Mouse (Mus musculus) forebrain, embryonic 11.5 days (tissue): ENCODE data around the gene Knl1. TPM values are rescaled to one million over a fixed set of nuclear protein-coding genes. Genes with fewer than 3 reads are reported as not detected.

Source experiments
- ATAC-seq: fragments of 200-750 bp; cut with Nextera tagmentation; replicated peaks from 2 replicates; pipeline ENCODE4 v1.8.0; 2017; ENCODE audit warnings: moderate TSS enrichment; ENCODE audit not compliant: low FRiP score
- DNase-seq: peaks from one replicate; pipeline ENCODE4 v3.0.0-alpha.2; 2017; ENCODE audit warnings: low spot score
- H3K27ac ChIP-seq: fragments of 300-500 bp; sonication (generic); 2 replicates; pipeline ENCODE4 v1.5.1; 2014; ENCODE audit warnings: low read depth, low read length
- H3K27me3 ChIP-seq: fragments of 300-500 bp; sonication (generic); 2 replicates; pipeline ENCODE4 v1.6.1; 2014; ENCODE audit warnings: mild to moderate bottlenecking, low read length, mixed read lengths; ENCODE audit not compliant: control insufficient read depth, insufficient read depth
- H3K36me3 ChIP-seq: fragments of 300-500 bp; sonication (generic); 2 replicates; pipeline ENCODE4 v1.6.1; 2014; ENCODE audit warnings: mild to moderate bottlenecking, low read length, moderate library complexity, mixed read lengths; ENCODE audit not compliant: control insufficient read depth, insufficient read depth
- H3K4me1 ChIP-seq: fragments of 300-500 bp; sonication (generic); replicated peaks from 2 replicates; pipeline ENCODE4 v1.6.1; 2014; ENCODE audit warnings: low read length, mixed read lengths; ENCODE audit not compliant: control insufficient read depth, insufficient read depth
- H3K4me2 ChIP-seq: fragments of 300-500 bp; sonication (generic); 2 replicates; pipeline ENCODE4 v1.6.1; 2014; ENCODE audit warnings: low read depth, mild to moderate bottlenecking, low read length, moderate library complexity, mixed read lengths; ENCODE audit not compliant: severe bottlenecking
- H3K4me3 ChIP-seq: fragments of 300-500 bp; sonication (generic); 2 replicates; pipeline ENCODE4 v1.5.1; 2014; ENCODE audit warnings: low read depth, low read length
- H3K9ac ChIP-seq: fragments of 300-500 bp; sonication (generic); 2 replicates; pipeline ENCODE4 v1.6.1; 2014; ENCODE audit warnings: low read length
- H3K9me3 ChIP-seq: fragments of 300-500 bp; sonication (generic); 2 replicates; pipeline ENCODE4 v1.6.1; 2016; ENCODE audit warnings: low read length, mixed read lengths; ENCODE audit not compliant: control insufficient read depth
- WGBS: fragments of 180-500 bp; shearing (Covaris S2); extraction: QIAGEN DNeasy Blood & Tissue Kit; methylation state at CpG from one replicate; pipeline ENCODE4 v1.1.7; 2014; 5-methylcytosine and 5-hydroxymethylcytosine counted together
- polyA plus RNA-seq: library from polyadenylated mRNA; unstranded; fragments of >200 nt; fragmentation: Nextera tagmentation; extraction: Ambion mirVana; gene quantifications from 2 replicates; pipeline ENCODE4 v1.2.1, GENCODE M21; 2014

Knl1 gene
- polyA plus RNA-seq, 1 experiment from 2014 or later: 69.4 TPM

DNA sequence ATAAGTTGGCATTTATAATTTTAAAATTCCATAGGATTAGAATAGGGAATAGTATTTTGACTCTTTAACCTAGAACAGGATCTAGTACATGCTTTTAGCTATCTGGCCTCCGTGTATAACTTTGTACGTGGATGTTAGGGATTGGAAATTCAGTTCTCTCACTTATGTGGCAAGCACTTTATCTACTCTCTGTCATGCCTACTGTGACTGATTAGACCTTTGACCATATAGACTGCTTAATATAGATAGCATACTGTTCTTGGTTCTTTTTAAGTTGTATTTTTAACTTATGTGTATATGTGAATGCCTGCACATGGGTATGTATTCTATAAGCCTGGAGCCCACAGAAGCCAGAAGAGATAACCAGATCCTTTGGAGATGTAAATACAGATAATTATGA is 13.2 kb downstream of the Knl1 start:
- Histone ChIP-seq H3K27me3 (no peaks in the 10 kb centered on the region), H3K27ac (no peak overlapping the region), H3K9ac (no peak overlapping the region), H3K9me3 (no peaks in the 10 kb centered on the region), H3K4me1 (no peaks in the 10 kb centered on the region), H3K36me3 (peaks cover 3% of the 10 kb centered on the region; the same call in 1 of the 2 replicates), H3K4me2 (no peak overlapping the region), H3K4me3 (no peak overlapping the region)
- DNase-seq (no peak), ATAC-seq (no peak)
- 98% methylated on average over 2 of the region's 2 CpGs for WGBS

DNA sequence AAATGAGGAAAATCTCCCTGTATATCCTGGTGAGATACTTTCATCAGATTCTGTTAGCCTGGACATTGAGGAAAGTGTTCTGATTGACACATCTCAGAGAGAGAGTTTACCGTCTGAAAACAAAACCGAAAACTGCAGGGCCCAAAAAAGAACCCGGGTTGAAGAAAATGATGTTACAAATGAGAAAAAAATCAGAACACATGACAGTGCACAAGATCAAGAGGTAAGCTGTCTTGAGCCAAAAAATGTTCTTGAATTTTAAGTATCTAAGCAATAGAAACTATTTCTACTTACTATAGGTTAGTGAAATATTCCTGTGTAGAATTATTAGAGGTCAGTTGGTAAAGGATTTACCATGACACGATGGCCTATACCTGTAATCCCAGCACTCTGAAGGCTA is 25.5 kb downstream of the Knl1 start:
- H3K36me3 ChIP-seq: no peaks in the 10 kb centered on the region; the same call in 1 of the 2 replicates
- WGBS: 92% methylated on average over 4 of the region's 4 CpGs
- H3K27me3 ChIP-seq: no peaks in the 10 kb centered on the region

DNA sequence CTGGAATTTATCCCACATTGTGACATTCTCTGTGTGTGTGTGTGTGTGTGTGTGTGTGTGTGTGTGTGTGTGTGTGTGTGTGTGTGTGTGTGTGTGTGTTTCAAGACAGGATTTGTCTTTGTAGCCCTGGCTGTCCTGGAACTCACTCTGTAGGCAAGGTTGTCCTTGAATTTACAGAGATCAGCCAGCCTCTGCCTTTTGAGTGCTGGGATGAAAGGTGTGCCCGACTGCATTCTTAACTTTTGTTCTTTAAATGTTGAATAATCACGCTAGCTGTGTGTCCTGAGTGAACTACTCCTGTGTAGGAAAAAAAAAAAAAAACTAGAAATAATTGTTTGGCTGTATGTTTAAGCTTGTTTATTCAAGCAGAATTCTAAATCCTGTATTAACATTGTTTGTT is 39.2 kb downstream of the Knl1 start:
- no peak overlapping the region for H3K4me2 ChIP-seq
- DNase-seq (no peak), ATAC-seq (no peak)
- H3K27me3 ChIP-seq: no peaks in the 10 kb centered on the region
- H3K27ac ChIP-seq: no peak overlapping the region
- no peaks in the 10 kb centered on the region for H3K4me1 ChIP-seq
- H3K9me3 ChIP-seq: no peaks in the 10 kb centered on the region
- H3K9ac ChIP-seq: no peak overlapping the region
- H3K4me3 ChIP-seq: no peak overlapping the region
- peaks cover 4% of the 10 kb centered on the region; the same call in 1 of the 2 replicates for H3K36me3 ChIP-seq
- WGBS: 86% methylated on average over 2 of the region's 2 CpGs

More for the DNA sequence above, 25.5 kb downstream of the Knl1 start:
- no peak overlapping the region for H3K9ac ChIP-seq
- no peak overlapping the region for H3K4me3 ChIP-seq
- no peaks in the 10 kb centered on the region for H3K4me1 ChIP-seq
- H3K9me3 ChIP-seq: no peaks in the 10 kb centered on the region
- ATAC-seq: no peak
- no peak overlapping the region for H3K4me2 ChIP-seq
- DNase-seq: no peak
- H3K27ac ChIP-seq: no peak overlapping the region

- H3K4me2 ChIP-seq: no peak overlapping the region
- H3K27ac ChIP-seq: no peak overlapping the region
- H3K36me3 ChIP-seq: peaks cover 9% of the 10 kb centered on the region
Observed at GRCm38 (mm10) chr2:119101552-119101951, 54.6 kb downstream of the Knl1 start.

DNA sequence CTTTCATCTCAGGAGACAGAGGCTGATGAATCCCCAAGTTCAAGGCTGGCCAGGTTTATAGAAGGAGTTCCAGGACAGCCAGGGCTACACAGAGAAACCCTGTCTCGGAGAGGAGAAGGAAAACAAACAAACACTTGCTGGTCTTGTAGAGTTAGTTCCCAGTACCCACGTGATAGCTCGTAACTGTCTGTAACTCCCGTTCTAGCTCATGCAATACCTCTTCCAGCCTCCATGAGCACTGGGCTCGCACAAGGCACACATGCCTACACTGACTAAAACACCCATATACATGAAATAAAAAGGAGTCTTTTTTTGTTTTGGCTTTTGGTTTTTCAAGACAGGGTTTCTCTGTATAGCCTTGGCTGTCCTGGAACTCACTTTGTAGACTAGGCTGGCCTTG is 59.7 kb downstream of the Knl1 start:
- Histone ChIP-seq H3K36me3 (peaks cover 9% of the 10 kb centered on the region), H3K4me3 (no peak overlapping the region), H3K4me1 (no peaks in the 10 kb centered on the region), H3K27me3 (no peaks in the 10 kb centered on the region), H3K9ac (no peak overlapping the region), H3K9me3 (no peaks in the 10 kb centered on the region), H3K27ac (no peak overlapping the region), H3K4me2 (no peak overlapping the region)
- no peak for DNase-seq
- 89% methylated on average over 5 of the region's 5 CpGs for WGBS
- no peak for ATAC-seq

More at GRCm38 (mm10) chr2:119101552-119101951, 54.6 kb downstream of the Knl1 start:
- no peaks in the 10 kb centered on the region for H3K4me1 ChIP-seq
- no peak for DNase-seq
- H3K27me3 ChIP-seq: no peaks in the 10 kb centered on the region
- no peak overlapping the region for H3K9ac ChIP-seq
- no peak for ATAC-seq
- H3K9me3 ChIP-seq: no peaks in the 10 kb centered on the region
- H3K4me3 ChIP-seq: no peak overlapping the region

- peaks cover 4% of the 10 kb centered on the region; the same call in 1 of the 2 replicates for H3K36me3 ChIP-seq
- 73% methylated on average over 4 of the region's 4 CpGs for WGBS
- no peak for ATAC-seq
Observed at GRCm38 (mm10) chr2:119108554-119108953, 61.6 kb downstream of the Knl1 start.

GRCm38 (mm10) chr2:119111060-119111459 is 64.1 kb downstream of the Knl1 start:
- Histone ChIP-seq H3K4me3 (no peak overlapping the region), H3K9ac (no peak overlapping the region), H3K27me3 (no peaks in the 10 kb centered on the region), H3K36me3 (no peaks in the 10 kb centered on the region; the same call in 1 of the 2 replicates), H3K27ac (no peak overlapping the region), H3K9me3 (no peaks in the 10 kb centered on the region), H3K4me1 (peaks cover 4% of the 10 kb centered on the region; the same call in 1 of the 2 replicates), H3K4me2 (no peak overlapping the region)
- DNase-seq: no peak
- no peak for ATAC-seq
- 90% methylated on average over 3 of the region's 3 CpGs for WGBS

More at GRCm38 (mm10) chr2:119108554-119108953, 61.6 kb downstream of the Knl1 start:
- Histone ChIP-seq H3K9ac (no peak overlapping the region), H3K27ac (no peak overlapping the region), H3K4me3 (no peak overlapping the region), H3K9me3 (no peaks in the 10 kb centered on the region), H3K4me1 (0 out of 2 replicates have a peak, but pooled peaks cover 3% of the 10 kb centered on the region), H3K4me2 (no peak overlapping the region), H3K27me3 (no peaks in the 10 kb centered on the region)
- no peak for DNase-seq

- Histone ChIP-seq H3K9ac (peak within 1 kb of the TSS; percentile 78), H3K4me3 (peak within 1 kb of the TSS; percentile 73), H3K4me1 (peaks cover 4% of the 10 kb centered on the region; the same call in 1 of the 2 replicates), H3K27me3 (no peaks in the 10 kb centered on the region), H3K27ac (peak within 1 kb of the TSS; percentile 58), H3K36me3 (no peaks in the 10 kb centered on the region; the same call in 1 of the 2 replicates), H3K4me2 (peak within 1 kb of the TSS; percentile 82), H3K9me3 (no peaks in the 10 kb centered on the region)
- peak; percentile 91 for ATAC-seq
- WGBS: under 1% methylated on average over 51 of the region's 51 CpGs
- peak; percentile 91 for DNase-seq
Observed at GRCm38 (mm10) chr2:119112438-119113112, 65.7 kb downstream of the Knl1 start, which contains the start of gene Rad51. TSS of gene Rad51 (plus strand) at chr2:119112793.
